Mouse (Mus musculus) limb, embryonic 12.5 days (tissue): ENCODE data around the gene Ugt1a6b. TPM values are rescaled to one million over a fixed set of nuclear protein-coding genes. Genes with fewer than 3 reads are reported as not detected.
"Not testable (repeated sequence)": the region's sequence is repeated elsewhere in the genome, so short reads cannot be mapped to it uniquely, and the experiment has no call there.

ENCODE experiments used
- ATAC-seq: fragments of 200-750 bp; cut with Nextera tagmentation; 2 replicates; pipeline ENCODE4 v1.8.0; 2017; ENCODE audit warnings: low read depth, moderate TSS enrichment; ENCODE audit not compliant: insufficient number of reproducible peaks, insufficient read depth, low FRiP score, low TSS enrichment
- H3K27ac ChIP-seq: fragments of 300-500 bp; sonication (generic); 2 replicates; pipeline ENCODE4 v1.5.1; 2016; ENCODE audit warnings: mild to moderate bottlenecking, moderate library complexity
- H3K27me3 ChIP-seq: fragments of 300-500 bp; sonication (generic); 2 replicates; pipeline ENCODE4 v1.6.1; 2016; ENCODE audit warnings: mild to moderate bottlenecking, moderate library complexity
- H3K36me3 ChIP-seq: fragments of 300-500 bp; sonication (generic); 2 replicates; pipeline ENCODE4 v1.6.1; 2016; ENCODE audit warnings: mild to moderate bottlenecking, moderate library complexity
- H3K4me1 ChIP-seq: fragments of 300-500 bp; sonication (generic); replicated peaks from 2 replicates; pipeline ENCODE4 v1.6.1; 2016
- H3K4me2 ChIP-seq: fragments of 300-500 bp; sonication (generic); 2 replicates; pipeline ENCODE4 v1.6.1; 2016; ENCODE audit warnings: mild to moderate bottlenecking, moderate library complexity
- H3K4me3 ChIP-seq: fragments of 300-500 bp; sonication (generic); replicated peaks from 2 replicates; pipeline ENCODE4 v1.5.1; 2016; ENCODE audit warnings: mild to moderate bottlenecking
- H3K9ac ChIP-seq: fragments of 300-500 bp; sonication (generic); replicated peaks from 2 replicates; pipeline ENCODE4 v1.6.1; 2016; ENCODE audit warnings: mild to moderate bottlenecking, moderate library complexity
- H3K9me3 ChIP-seq: fragments of 300-500 bp; sonication (generic); 2 replicates; pipeline ENCODE4 v1.6.1; 2016; ENCODE audit warnings: mild to moderate bottlenecking, moderate library complexity
- WGBS: fragments of 180-500 bp; shearing (Covaris S2); methylation state at CpG from one replicate; pipeline ENCODE4 v1.1.7; 2016; 5-methylcytosine and 5-hydroxymethylcytosine counted together
- polyA plus RNA-seq: library from polyadenylated mRNA; unstranded; fragments of >200 nt; fragmentation: Nextera tagmentation; extraction: Ambion mirVana; gene quantifications from 2 replicates; pipeline ENCODE4 v1.2.1, GENCODE M21; 2016

Gene Ugt1a6b
- polyA plus RNA-seq, 1 experiment from 2014 or later: not detected

- not testable (repeated sequence) for ATAC-seq, H3K4me2 ChIP-seq, H3K4me3 ChIP-seq, H3K9ac ChIP-seq, H3K27ac ChIP-seq, H3K4me1 ChIP-seq, H3K27me3 ChIP-seq, H3K36me3 ChIP-seq, H3K9me3 ChIP-seq
- 47% methylated on average over 2 of the region's 2 CpGs for WGBS
These were observed 42.2 kb downstream of the Ugt1a6b start for GRCm38 (mm10) chr1:88145278-88145677.

- WGBS: 61% methylated on average over 2 of the region's 2 CpGs
- not testable (repeated sequence) for H3K9ac ChIP-seq, H3K4me3 ChIP-seq, H3K27me3 ChIP-seq, H3K27ac ChIP-seq, H3K36me3 ChIP-seq, H3K4me1 ChIP-seq, H3K4me2 ChIP-seq, ATAC-seq, H3K9me3 ChIP-seq
These were observed 47.1 kb downstream of the Ugt1a6b start for GRCm38 (mm10) chr1:88150133-88150532.

DNA sequence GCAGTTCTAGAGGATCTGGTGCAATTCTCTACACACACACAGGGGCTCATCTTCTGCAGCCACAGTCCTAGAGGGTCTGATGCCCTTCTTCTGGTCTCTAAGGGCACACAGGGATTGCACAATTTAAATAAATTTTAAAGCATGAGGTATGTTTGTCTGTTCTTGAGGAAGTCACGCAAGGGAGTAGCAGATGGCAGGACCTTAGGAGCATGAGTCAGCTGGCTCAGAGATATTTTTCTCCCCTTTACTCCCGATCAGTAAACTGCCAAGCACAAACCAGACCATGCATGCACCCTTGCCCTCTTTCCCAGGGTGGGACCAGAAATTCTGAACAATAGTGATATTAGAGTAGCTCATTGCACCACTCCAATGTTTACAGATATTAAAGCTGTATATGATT lies 55.4 kb downstream of the Ugt1a6b start:
- no peak for ATAC-seq
- no peak overlapping the region for H3K4me2 ChIP-seq
- no peak overlapping the region for H3K27ac ChIP-seq
- H3K4me3 ChIP-seq: no peak overlapping the region
- H3K27me3 ChIP-seq: no peaks in the 10 kb centered on the region
- H3K36me3 ChIP-seq: no peaks in the 10 kb centered on the region
- no peak overlapping the region for H3K9ac ChIP-seq
- H3K4me1 ChIP-seq: no peaks in the 10 kb centered on the region
- no peaks in the 10 kb centered on the region for H3K9me3 ChIP-seq
- 89% methylated on average over 2 of the region's 2 CpGs for WGBS

- no peak for ATAC-seq
- H3K4me1 ChIP-seq: no peaks in the 10 kb centered on the region
- WGBS: 72% methylated on average over 5 of the region's 5 CpGs
- no peaks in the 10 kb centered on the region for H3K36me3 ChIP-seq
- no peak within 1 kb of the TSS for H3K4me3 ChIP-seq
- H3K4me2 ChIP-seq: no peak within 1 kb of the TSS
- no peaks in the 10 kb centered on the region for H3K27me3 ChIP-seq
- no peaks in the 10 kb centered on the region for H3K9me3 ChIP-seq
- H3K27ac ChIP-seq: no peak within 1 kb of the TSS
- no peak within 1 kb of the TSS for H3K9ac ChIP-seq
These were observed 62.7 kb downstream of the Ugt1a6b start, which contains the start of gene Ugt1a5 for GRCm38 (mm10) chr1:88165711-88166110. Ugt1a5 (plus strand) TSS chr1:88166012.

DNA sequence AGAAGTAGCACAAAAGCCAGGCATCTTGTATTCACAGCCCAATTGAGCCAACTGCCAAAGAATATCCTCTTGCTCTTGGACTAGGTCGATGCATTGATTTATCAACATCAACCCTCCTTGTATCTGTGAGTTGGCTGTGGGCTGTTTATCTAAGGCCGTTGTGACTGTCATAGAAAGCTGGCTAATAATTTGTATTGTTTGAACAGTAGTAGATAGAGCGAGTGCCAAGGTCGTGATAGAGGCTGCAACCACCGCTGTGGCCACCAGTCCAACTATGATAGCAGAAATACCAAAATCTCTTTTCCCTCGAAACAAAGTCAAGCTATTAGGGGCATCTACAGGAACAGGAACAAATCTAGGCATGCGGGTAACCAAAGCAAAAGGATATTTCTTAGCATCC lies 69.1 kb downstream of the Ugt1a6b start:
- H3K27me3 ChIP-seq, H3K4me1 ChIP-seq, H3K4me3 ChIP-seq, ATAC-seq, H3K9ac ChIP-seq, H3K4me2 ChIP-seq, H3K36me3 ChIP-seq, H3K27ac ChIP-seq: not testable (repeated sequence)
- WGBS: 86% methylated on average over 7 of the region's 7 CpGs
- H3K9me3 ChIP-seq: peaks cover 11% of the 10 kb centered on the region

DNA sequence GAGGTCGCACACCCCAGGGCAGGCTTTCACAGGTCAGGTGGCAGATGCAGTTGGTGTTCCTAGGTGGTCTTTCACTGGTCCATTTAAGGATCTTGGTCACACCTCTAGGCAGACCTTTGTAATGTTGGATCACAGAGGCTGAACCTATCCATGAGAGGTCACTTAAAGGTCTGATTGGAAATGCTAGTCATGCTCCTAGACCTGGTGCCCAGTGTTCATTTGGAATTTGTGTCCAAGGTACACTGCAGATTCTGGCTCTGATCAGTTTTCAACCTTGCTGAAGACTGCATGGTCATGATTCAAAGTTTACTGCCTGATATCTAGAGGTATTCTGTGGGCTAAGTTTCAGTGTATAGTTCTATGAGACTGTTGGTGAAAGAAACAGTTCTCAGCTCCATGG lies 76.6 kb downstream of the Ugt1a6b start:
- Histone ChIP-seq H3K4me1 (no peaks in the 10 kb centered on the region), H3K4me2 (no peak overlapping the region), H3K27ac (no peak overlapping the region), H3K9ac (no peak overlapping the region), H3K36me3 (no peaks in the 10 kb centered on the region), H3K27me3 (no peaks in the 10 kb centered on the region), H3K9me3 (peaks cover 25% of the 10 kb centered on the region), H3K4me3 (no peak overlapping the region)
- no peak for ATAC-seq
- 89% methylated on average over 1 of the region's 1 CpGs for WGBS

DNA sequence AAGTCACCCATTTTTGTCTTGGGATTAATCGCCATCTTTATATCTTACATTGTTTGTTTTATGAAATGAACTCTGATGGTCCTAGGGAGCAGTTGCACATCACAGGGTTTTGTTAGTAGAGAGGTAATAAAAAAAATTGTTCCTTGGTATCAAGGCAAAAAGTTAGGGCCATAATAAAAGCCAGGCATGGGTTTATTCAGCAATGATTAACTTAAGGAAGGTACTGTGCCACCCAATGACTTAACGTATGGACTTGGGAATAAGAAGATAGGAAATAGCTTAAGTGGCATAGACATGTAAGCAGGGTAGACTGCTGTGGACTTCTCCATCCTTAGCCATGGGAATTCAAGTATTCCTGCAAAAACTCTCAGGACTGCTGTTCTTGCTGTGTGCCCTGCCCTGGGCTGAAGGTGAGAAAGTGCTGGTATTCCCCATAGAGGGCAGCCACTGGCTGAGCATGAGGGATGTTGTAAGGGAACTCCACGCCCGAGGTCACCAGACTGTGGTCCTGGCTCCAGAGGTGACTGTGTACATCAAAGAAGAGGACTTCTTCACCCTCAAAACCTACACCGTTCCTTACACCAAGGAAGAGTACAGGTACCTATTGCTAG lies 83.4 kb downstream of the Ugt1a6b start:
- H3K9ac ChIP-seq: no peak overlapping the region
- H3K4me2 ChIP-seq: no peak overlapping the region
- ATAC-seq: no peak
- no peaks in the 10 kb centered on the region for H3K36me3 ChIP-seq
- no peaks in the 10 kb centered on the region for H3K4me1 ChIP-seq
- no peaks in the 10 kb centered on the region for H3K27me3 ChIP-seq
- H3K27ac ChIP-seq: no peak overlapping the region
- no peak overlapping the region for H3K4me3 ChIP-seq
- 83% methylated on average over 5 of the region's 5 CpGs for WGBS
- H3K9me3 ChIP-seq: no peaks in the 10 kb centered on the region

DNA sequence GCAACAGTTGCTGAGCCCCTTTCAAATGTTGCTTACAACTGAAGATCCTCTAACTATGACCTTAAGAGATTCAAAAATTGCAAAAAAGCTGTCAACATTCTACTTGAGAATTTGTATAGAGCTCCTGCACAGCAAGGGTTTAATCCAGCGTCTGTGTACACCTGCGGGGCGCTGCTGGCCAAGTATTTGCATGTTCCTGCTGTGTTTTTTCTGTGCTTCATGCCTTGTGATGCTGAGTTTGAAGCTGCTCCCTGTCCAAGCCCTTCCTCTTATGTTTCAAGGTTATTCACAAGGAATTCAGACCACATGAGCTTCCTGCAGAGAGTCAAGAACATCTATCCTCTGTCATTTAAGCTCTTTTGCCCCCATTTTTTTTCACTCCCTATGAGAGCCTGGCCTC lies 89.1 kb downstream of the Ugt1a6b start:
- Histone ChIP-seq H3K9me3 (no peaks in the 10 kb centered on the region), H3K9ac (no peak overlapping the region), H3K4me3 (no peak overlapping the region), H3K36me3 (no peaks in the 10 kb centered on the region), H3K4me2 (no peak overlapping the region), H3K4me1 (no peaks in the 10 kb centered on the region), H3K27ac (no peak overlapping the region), H3K27me3 (no peaks in the 10 kb centered on the region)
- 72% methylated on average over 3 of the region's 3 CpGs for WGBS
- ATAC-seq: no peak

- Histone ChIP-seq H3K9ac (no peak overlapping the region), H3K27me3 (no peaks in the 10 kb centered on the region), H3K4me2 (no peak overlapping the region), H3K36me3 (no peaks in the 10 kb centered on the region), H3K9me3 (no peaks in the 10 kb centered on the region), H3K4me3 (no peak overlapping the region), H3K4me1 (no peaks in the 10 kb centered on the region), H3K27ac (no peak overlapping the region)
- no peak for ATAC-seq
- 89% methylated on average over 1 of the region's 1 CpGs for WGBS
These were observed 92.6 kb downstream of the Ugt1a6b start for GRCm38 (mm10) chr1:88195687-88196086.

- no peaks in the 10 kb centered on the region for H3K4me1 ChIP-seq
- no peak overlapping the region for H3K4me3 ChIP-seq
- no peaks in the 10 kb centered on the region for H3K27me3 ChIP-seq
- no peak overlapping the region for H3K27ac ChIP-seq
- WGBS: 73% methylated on average over 3 of the region's 3 CpGs
- no peak overlapping the region for H3K9ac ChIP-seq
- no peak overlapping the region for H3K4me2 ChIP-seq
- H3K36me3 ChIP-seq: no peaks in the 10 kb centered on the region
- H3K9me3 ChIP-seq: no peaks in the 10 kb centered on the region
- no peak for ATAC-seq
These were observed 94.4 kb downstream of the Ugt1a6b start for GRCm38 (mm10) chr1:88197443-88197842.

- 83% methylated on average over 2 of the region's 2 CpGs for WGBS
- H3K4me3 ChIP-seq: no peak overlapping the region
- H3K27me3 ChIP-seq: no peaks in the 10 kb centered on the region
- H3K4me2 ChIP-seq: no peak overlapping the region
- no peak overlapping the region for H3K27ac ChIP-seq
- no peaks in the 10 kb centered on the region for H3K36me3 ChIP-seq
- H3K4me1 ChIP-seq: 0 out of 2 replicates have a peak, but pooled peaks cover under 1% of the 10 kb centered on the region
- no peak overlapping the region for H3K9ac ChIP-seq
- peaks cover 15% of the 10 kb centered on the region for H3K9me3 ChIP-seq
- no peak for ATAC-seq
These were observed 96.9 kb downstream of the Ugt1a6b start for GRCm38 (mm10) chr1:88199996-88200395.

DNA sequence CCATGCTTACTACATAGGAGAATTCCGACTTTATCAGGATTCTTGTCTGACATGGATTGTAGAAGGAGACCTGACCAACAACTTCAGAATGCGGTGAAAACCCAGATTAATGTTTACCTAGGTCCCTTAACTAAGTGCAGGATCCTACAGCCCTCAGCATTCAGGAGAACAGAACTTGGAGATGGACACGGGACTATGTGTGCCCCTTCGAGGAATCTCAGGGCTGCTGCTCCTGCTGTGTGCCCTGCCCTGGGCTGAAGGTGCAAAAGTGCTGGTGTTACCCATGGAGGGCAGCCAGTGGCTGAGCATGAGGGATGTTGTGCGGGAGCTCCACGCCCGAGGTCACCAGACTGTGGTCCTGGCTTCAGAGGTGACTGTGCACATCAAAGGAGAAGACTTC lies 97.4 kb downstream of the Ugt1a6b start, which contains the start of gene Ugt1a2:
Gene Ugt1a2, plus strand, starts transcription at position 146 of the 400 bp plus-strand sequence.
- no peak within 1 kb of the TSS for H3K27ac ChIP-seq
- no peak for ATAC-seq
- H3K4me1 ChIP-seq: 0 out of 2 replicates have a peak, but pooled peaks cover 4% of the 10 kb centered on the region
- no peak within 1 kb of the TSS for H3K4me2 ChIP-seq
- no peaks in the 10 kb centered on the region for H3K27me3 ChIP-seq
- no peaks in the 10 kb centered on the region for H3K36me3 ChIP-seq
- 85% methylated on average over 7 of the region's 7 CpGs for WGBS
- H3K4me3 ChIP-seq: no peak within 1 kb of the TSS
- H3K9me3 ChIP-seq: peaks cover 16% of the 10 kb centered on the region
- H3K9ac ChIP-seq: no peak within 1 kb of the TSS
